Mouse (Mus musculus): ENCODE measurements around the gene Plch2. TPM values are rescaled to one million over a fixed set of nuclear protein-coding genes. Genes with fewer than 3 reads are reported as not detected.

The Plch2 gene
- polyA plus RNA-seq, 1 experiment from 2014 or later: 15.4 TPM

DNA sequence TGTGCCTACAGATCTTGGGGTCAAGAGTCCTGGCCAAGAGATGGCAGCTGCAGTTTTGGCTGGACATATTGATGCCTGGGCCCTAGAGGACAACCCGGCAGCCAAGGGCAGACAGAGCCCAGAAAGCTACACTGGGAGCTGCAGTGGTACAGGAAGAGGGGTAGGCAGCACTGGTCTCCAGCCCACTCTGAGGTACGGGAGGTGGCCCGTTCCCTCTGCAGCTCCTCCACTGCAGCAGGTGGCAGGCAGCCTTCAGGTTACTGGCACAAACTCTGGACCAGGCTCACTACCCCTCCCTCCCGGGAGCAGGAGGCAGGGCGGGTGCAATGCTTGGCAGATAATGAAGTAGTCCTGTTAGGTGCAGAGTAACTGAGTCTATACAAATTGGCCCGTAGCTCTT lies 15.9 kb downstream of the Plch2 start:
- no peaks in the 10 kb centered on the region for H3K27me3 ChIP-seq (ENCODE audit: control insufficient read depth, insufficient read depth, low read length)

DNA sequence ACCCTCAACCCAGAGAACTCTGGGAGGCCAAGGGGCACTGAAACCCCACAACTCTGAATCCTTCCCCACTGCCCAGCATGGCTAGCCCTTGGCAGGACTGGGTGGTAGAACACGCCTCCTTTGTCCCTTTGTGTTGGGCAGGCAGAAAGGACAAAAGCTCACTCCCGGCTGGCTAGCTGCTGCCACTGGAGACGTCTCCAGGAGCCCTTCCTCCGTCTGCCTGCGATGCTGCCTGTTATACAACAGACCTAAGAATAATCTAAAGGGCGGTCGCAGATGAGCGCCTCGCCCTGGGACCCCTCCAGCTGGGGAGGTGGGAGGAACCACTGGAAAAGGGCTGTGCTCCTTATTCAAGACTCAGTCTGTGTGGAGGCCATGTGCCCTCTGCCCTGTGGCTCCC lies 16.4 kb downstream of the Plch2 start:
- WGBS: 60% methylated on average over 9 of the region's 9 CpGs
- Histone ChIP-seq H3K9ac (ENCODE audit: low read length) (no peak overlapping the region), H3K27me3 (ENCODE audit: control insufficient read depth, insufficient read depth, low read length) (no peaks in the 10 kb centered on the region), H3K27ac (replicated peaks) (no peak overlapping the region), H3K36me3 (ENCODE audit: control insufficient read depth, insufficient read depth, low read length) (no peaks in the 10 kb centered on the region), H3K4me1 (replicated peaks; ENCODE audit: control insufficient read depth, insufficient read depth) (no peaks in the 10 kb centered on the region), H3K4me2 (replicated peaks; ENCODE audit: low read depth) (no peak overlapping the region), H3K4me3 (ENCODE audit: low read depth, low read length) (no peak overlapping the region), H3K9me3 (ENCODE audit: control insufficient read depth, low read length) (no peaks in the 10 kb centered on the region)
- no peak for ATAC-seq (ENCODE audit: low FRiP score, low TSS enrichment)
- TF ChIP-seq EP300 (optimal IDR thresholded peaks at IDR 0.05): no peak
- no peak for TF ChIP-seq CTCF (IDR thresholded peaks at IDR 0.05; ENCODE audit: low read depth)
- DNase-seq (ENCODE audit: low spot score): no peak

More for the DNA sequence above, 15.9 kb downstream of the Plch2 start:
- TF ChIP-seq EP300 (optimal IDR thresholded peaks at IDR 0.05): no peak
- no peak for TF ChIP-seq CTCF (IDR thresholded peaks at IDR 0.05; ENCODE audit: low read depth)
- no peaks in the 10 kb centered on the region for H3K9me3 ChIP-seq (ENCODE audit: control insufficient read depth, low read length)
- H3K9ac ChIP-seq (ENCODE audit: low read length): no peak overlapping the region
- 49% methylated on average over 6 of the region's 6 CpGs for WGBS
- H3K4me2 ChIP-seq (replicated peaks; ENCODE audit: low read depth): no peak overlapping the region
- no peak for ATAC-seq (ENCODE audit: low FRiP score, low TSS enrichment)
- no peak overlapping the region for H3K27ac ChIP-seq (replicated peaks)
- no peak for DNase-seq (ENCODE audit: low spot score)
- H3K4me1 ChIP-seq (replicated peaks; ENCODE audit: control insufficient read depth, insufficient read depth): no peaks in the 10 kb centered on the region
- H3K36me3 ChIP-seq (ENCODE audit: control insufficient read depth, insufficient read depth, low read length): no peaks in the 10 kb centered on the region
- H3K4me3 ChIP-seq (ENCODE audit: low read depth, low read length): no peak overlapping the region

DNA sequence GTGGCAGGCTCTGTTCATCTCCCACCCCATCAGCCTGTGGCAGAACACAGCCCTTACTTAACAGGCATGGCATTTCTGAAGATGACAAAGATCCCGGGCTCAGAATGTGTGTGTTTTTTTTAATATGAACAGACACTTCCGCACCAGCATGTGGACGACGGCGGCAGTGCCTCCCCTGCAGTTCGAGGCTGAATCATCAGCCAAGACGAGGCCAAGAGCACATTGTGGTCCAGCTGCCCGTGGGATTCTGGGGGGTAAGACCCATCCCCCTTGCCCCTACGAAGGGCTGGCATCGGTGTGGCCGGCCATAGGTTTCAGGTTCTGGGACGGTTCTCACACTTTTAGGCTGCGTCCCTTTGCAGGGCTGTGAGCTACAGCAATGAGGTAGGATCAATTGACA lies 21.8 kb downstream of the Plch2 start:
- no peaks in the 10 kb centered on the region for H3K9me3 ChIP-seq (ENCODE audit: control insufficient read depth, low read length)
- DNase-seq (ENCODE audit: low spot score): no peak
- H3K4me2 ChIP-seq (replicated peaks; ENCODE audit: low read depth): no peak overlapping the region
- no peak overlapping the region for H3K9ac ChIP-seq (ENCODE audit: low read length)
- no peak overlapping the region for H3K4me3 ChIP-seq (ENCODE audit: low read depth, low read length)
- no peak for TF ChIP-seq CTCF (IDR thresholded peaks at IDR 0.05; ENCODE audit: low read depth)
- no peak for TF ChIP-seq EP300 (optimal IDR thresholded peaks at IDR 0.05)
- H3K27ac ChIP-seq (replicated peaks): no peak overlapping the region
- 68% methylated on average over 13 of the region's 13 CpGs for WGBS
- ATAC-seq (ENCODE audit: low FRiP score, low TSS enrichment): no peak
- H3K4me1 ChIP-seq (replicated peaks; ENCODE audit: control insufficient read depth, insufficient read depth): no peaks in the 10 kb centered on the region
- no peaks in the 10 kb centered on the region for H3K27me3 ChIP-seq (ENCODE audit: control insufficient read depth, insufficient read depth, low read length)
- H3K36me3 ChIP-seq (ENCODE audit: control insufficient read depth, insufficient read depth, low read length): no peaks in the 10 kb centered on the region

DNA sequence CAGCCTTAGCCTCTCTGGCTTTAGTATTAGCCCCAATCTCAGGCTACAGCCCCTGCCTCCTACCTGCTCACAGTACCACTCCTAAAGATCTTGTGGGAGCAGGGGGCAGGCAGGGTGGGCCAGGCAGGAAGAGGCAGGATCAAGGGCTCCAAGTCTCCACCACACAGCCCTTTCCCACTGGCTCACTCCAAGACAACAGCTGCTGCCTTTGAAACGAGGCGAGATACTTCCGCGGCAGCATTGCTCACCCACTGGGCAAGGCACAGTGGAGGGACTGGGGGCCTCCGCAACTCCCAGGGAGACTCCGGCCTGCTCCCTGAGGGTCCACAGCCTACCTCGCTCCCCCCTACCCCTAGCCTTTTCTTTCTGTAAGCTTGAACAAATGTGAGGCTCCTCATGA lies 22.4 kb downstream of the Plch2 start:
- H3K27me3 ChIP-seq (ENCODE audit: control insufficient read depth, insufficient read depth, low read length): no peaks in the 10 kb centered on the region
- no peak for DNase-seq (ENCODE audit: low spot score)
- H3K4me3 ChIP-seq (ENCODE audit: low read depth, low read length): no peak overlapping the region
- no peak for ATAC-seq (ENCODE audit: low FRiP score, low TSS enrichment)
- no peaks in the 10 kb centered on the region for H3K36me3 ChIP-seq (ENCODE audit: control insufficient read depth, insufficient read depth, low read length)
- TF ChIP-seq CTCF (IDR thresholded peaks at IDR 0.05; ENCODE audit: low read depth) (no peak), EP300 (optimal IDR thresholded peaks at IDR 0.05) (no peak)
- no peak overlapping the region for H3K4me2 ChIP-seq (replicated peaks; ENCODE audit: low read depth)
- H3K9ac ChIP-seq (ENCODE audit: low read length): no peak overlapping the region
- WGBS: 34% methylated on average over 7 of the region's 7 CpGs
- no peaks in the 10 kb centered on the region for H3K4me1 ChIP-seq (replicated peaks; ENCODE audit: control insufficient read depth, insufficient read depth)
- no peak overlapping the region for H3K27ac ChIP-seq (replicated peaks)
- no peaks in the 10 kb centered on the region for H3K9me3 ChIP-seq (ENCODE audit: control insufficient read depth, low read length)

DNA sequence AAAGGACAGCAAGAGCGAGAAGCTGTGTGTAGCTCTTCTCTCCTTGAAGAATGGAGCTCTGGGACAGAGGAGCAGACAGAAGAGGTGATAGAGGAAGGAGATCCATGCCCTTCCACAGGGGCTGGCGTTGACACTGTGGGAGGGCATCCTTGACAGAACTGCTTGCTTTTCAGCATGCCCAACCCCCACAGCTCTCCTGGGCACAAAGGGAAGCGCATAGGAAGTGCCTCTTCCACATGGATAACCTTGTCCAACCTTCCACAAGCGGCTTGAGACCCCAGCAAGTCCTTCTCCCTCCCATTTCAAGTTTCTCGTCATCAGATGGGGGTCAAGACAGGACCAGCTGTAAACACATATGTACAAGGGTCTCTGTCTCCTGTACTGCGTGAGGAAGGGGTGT lies 23.5 kb downstream of the Plch2 start:
- Histone ChIP-seq H3K4me1 (replicated peaks; ENCODE audit: control insufficient read depth, insufficient read depth) (no peaks in the 10 kb centered on the region), H3K4me3 (ENCODE audit: low read depth, low read length) (no peak overlapping the region), H3K9me3 (ENCODE audit: control insufficient read depth, low read length) (no peaks in the 10 kb centered on the region), H3K27me3 (ENCODE audit: control insufficient read depth, insufficient read depth, low read length) (no peaks in the 10 kb centered on the region), H3K4me2 (replicated peaks; ENCODE audit: low read depth) (no peak overlapping the region), H3K27ac (replicated peaks) (no peak overlapping the region), H3K36me3 (ENCODE audit: control insufficient read depth, insufficient read depth, low read length) (no peaks in the 10 kb centered on the region), H3K9ac (ENCODE audit: low read length) (no peak overlapping the region)
- ATAC-seq (ENCODE audit: low FRiP score, low TSS enrichment) (no peak), DNase-seq (ENCODE audit: low spot score) (no peak)
- 45% methylated on average over 6 of the region's 6 CpGs for WGBS
- no peak for TF ChIP-seq EP300 (optimal IDR thresholded peaks at IDR 0.05)
- no peak for TF ChIP-seq CTCF (IDR thresholded peaks at IDR 0.05; ENCODE audit: low read depth)

DNA sequence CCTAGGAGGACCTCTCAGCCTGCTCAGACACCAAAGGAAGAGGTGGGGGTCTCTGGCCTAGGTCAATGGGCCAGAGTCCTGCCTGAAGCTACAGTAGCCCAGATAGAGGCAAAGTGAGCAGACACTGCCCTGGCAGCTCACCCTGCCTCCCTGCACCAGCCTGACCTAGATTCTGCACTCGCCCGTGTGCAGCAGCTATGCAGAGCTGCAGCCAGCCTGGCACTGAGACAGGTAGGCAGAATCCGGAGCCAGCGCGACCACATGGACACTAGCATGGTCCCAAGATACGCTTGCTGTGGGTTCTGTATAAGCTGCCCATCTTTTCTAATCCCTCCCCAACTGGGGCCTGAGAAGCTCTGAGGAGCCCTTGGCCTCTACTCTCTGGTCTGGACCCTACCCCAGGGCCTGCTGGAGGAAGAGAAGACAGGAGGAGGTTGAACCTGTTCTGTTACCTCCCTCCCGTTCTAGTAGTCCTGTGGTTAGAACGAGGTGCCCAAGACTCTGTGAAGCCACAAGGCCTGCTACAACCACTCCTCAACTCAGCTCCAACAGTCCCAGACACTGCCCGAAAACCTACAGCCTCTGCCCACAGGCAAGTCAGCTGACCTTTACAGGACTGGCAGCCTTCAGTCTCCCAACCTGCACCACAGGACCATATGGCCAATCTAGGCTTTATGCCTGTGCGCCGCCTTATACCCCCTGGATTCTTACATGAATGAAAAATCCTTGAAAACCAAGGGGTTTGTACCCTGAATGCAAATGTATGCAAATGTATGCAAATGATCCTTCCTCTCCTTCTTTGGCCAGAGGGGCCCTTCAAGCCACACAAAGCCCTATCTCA lies 32.2 kb downstream of the Plch2 start:
- Histone ChIP-seq H3K9ac (ENCODE audit: low read length) (no peak overlapping the region), H3K9me3 (ENCODE audit: control insufficient read depth, low read length) (no peaks in the 10 kb centered on the region), H3K27me3 (ENCODE audit: control insufficient read depth, insufficient read depth, low read length) (no peaks in the 10 kb centered on the region), H3K36me3 (ENCODE audit: control insufficient read depth, insufficient read depth, low read length) (no peaks in the 10 kb centered on the region), H3K27ac (replicated peaks) (no peak overlapping the region), H3K4me2 (replicated peaks; ENCODE audit: low read depth) (no peak overlapping the region), H3K4me3 (ENCODE audit: low read depth, low read length) (no peak overlapping the region), H3K4me1 (replicated peaks; ENCODE audit: control insufficient read depth, insufficient read depth) (no peaks in the 10 kb centered on the region)
- TF ChIP-seq CTCF (IDR thresholded peaks at IDR 0.05; ENCODE audit: low read depth) (no peak), EP300 (optimal IDR thresholded peaks at IDR 0.05) (no peak)
- DNase-seq (ENCODE audit: low spot score): no peak
- ATAC-seq (ENCODE audit: low FRiP score, low TSS enrichment): no peak
- 85% methylated on average over 11 of the region's 11 CpGs for WGBS

All from stomach, postnatal 0 days (tissue).